Mouse (Mus musculus) regulatory T cell (primary cell): Measurements from ENCODE around the gene Nrxn1.

Source experiments
- in situ Hi-C: fragments of 300-600 bp; cut with MboI, MseI; formaldehyde crosslinking; loops from one replicate; pipeline ENCODE4 v1.15.1; 2025; ENCODE audit warnings: high pct_unique_total_duplicates

Gene Nrxn1

GRCm38 (mm10) chr17:90094999-90095398 is 997.9 kb downstream of the Nrxn1 start:
- in situ Hi-C loops, result no loop called here

- in situ Hi-C loops, result no loop called here
Measured at GRCm38 (mm10) chr17:90088314-90088650, 1004.6 kb downstream of the Nrxn1 start.

- in situ Hi-C loops, result no loop called here
Measured at GRCm38 (mm10) chr17:90087616-90088313, 1005.1 kb downstream of the Nrxn1 start.

DNA sequence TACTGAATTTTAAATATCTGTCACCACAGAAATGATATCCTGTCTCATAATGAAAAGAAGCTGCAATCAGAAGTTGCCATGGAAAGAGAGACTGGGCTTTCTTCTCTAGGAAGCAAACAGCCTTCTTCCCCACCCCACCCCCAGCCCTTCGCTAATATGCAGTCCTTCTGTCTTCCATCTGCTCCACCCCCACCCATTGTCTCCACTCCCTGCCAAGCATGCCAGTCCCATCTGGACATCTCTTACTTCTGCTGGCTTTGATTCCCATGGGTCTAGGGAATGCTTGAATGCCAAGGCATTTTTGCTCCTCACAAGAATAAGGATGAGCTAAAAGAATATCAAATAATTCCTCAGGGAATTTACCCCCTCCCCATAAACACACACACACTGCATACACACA is 1006.0 kb downstream of the Nrxn1 start:
- in situ Hi-C loops, result no loop called here

DNA sequence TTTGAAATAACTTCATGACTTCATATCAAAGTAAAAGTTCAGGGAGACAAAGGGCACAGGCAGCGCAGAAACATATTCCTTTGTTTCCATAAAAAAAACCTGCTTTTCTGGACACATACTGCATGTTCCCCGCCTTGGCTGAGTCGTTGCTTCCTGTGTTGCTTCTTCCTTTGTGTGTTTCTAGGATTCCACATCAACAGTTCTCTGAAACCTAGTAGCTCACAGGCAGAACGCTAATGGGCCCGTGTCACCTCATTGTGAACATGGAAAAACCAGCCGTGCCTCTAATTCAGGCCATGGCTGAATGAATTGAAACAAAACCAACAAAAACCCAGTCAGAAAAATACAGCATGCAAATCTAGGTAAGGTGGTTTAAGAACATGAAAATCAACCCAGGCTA is 1013.9 kb downstream of the Nrxn1 start:
- in situ Hi-C loops, result no loop called here

- in situ Hi-C loops, result no loop called here
Measured at GRCm38 (mm10) chr17:90078488-90078887, 1014.4 kb downstream of the Nrxn1 start.

DNA sequence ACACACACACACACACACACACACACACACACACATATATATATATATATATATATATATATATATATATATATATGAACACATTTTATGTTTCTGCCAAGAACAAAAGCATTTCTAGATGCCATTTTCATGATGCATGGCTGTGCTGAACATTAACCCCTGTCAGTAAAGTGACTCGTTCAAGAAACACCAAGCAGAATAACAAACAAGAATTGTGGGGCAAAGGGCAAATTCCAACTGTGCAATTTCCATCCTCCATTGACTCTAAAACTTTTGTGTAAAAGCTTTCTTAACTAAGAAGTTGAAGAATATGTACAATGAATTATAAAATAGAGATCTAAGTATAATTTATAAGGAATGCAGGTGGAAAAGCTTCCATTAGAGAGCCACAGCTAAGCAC is 1030.0 kb downstream of the Nrxn1 start:
- in situ Hi-C loops, result no loop called here

DNA sequence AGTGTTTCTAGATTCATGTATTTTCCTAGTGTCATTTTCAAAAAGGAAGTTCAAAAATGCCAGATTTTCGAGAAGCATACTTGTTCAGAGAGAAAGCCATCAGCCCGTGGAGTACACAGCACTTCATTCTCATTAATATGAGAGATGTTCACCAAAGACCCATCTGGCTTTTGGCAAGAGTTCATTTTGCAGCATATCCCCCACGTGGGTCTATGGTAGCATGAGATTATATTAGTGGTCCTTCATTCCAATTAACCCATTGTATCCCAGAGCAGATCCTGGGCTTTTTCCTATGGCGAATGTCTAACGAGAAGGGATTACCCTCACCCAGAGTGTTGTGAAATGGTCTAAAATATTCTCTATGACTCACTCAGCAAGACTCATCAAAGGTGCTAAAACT is 1032.0 kb downstream of the Nrxn1 start:
- in situ Hi-C loops, result no loop called here

DNA sequence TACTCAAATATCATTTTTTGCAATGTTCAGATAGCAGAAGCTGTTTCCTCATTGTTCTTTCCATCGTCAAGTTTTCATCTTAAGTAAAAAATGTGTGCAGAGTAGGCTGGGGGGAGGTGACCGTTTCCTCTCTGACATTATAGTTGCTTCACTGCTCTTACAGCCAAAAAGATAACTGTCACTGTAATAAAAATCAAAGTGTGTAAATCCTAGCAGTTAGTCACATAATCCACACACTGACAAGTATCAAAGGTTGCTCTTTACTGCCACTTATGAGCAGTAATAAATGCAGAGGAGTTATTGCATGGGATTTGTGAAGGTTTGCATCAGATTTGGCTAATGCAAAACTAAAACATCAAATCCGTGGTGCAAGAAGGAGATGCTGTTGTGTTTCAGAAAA is 1032.7 kb downstream of the Nrxn1 start:
- in situ Hi-C loops, result no loop called here

DNA sequence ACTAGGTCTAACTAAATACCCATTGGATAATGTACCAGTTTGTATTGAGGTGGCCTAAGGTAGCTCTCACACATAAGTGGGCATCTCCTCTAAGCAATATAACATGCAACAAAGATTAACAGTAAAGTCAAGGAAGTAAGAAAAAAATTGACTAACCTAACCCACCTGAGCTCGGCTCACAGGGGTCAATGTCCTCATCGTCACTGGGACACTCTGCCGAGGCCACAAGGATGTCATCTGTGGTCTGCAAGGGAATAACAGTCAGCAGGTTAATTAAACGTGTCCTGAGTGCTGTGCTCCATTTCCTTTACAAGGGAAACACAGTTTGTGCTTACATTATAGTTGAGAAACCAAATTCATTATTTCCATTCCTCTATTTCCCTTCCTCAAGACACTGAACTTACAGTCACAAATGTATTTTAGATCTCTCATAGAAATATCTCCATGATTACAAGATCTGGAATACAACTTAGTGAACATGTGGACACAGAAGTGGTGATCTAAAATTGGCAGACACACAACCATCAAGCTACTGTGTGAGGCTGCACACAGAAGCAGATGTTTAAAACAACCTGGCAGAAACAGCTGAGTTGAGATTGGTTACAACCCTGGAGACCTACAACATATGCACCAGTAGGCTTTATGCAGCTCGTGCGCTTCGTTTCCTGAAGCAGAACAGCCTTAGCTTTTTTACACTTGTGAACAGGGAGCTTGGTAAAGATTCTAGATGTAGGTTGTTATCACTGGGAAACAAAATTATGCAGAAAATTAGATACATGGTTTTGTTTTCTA is 1033.4 kb downstream of the Nrxn1 start:
- in situ Hi-C loops, result loop anchor here (10.0 kb wide), 1 partner anchor 295 kb away; no protein-coding TSS in a partner anchor

DNA sequence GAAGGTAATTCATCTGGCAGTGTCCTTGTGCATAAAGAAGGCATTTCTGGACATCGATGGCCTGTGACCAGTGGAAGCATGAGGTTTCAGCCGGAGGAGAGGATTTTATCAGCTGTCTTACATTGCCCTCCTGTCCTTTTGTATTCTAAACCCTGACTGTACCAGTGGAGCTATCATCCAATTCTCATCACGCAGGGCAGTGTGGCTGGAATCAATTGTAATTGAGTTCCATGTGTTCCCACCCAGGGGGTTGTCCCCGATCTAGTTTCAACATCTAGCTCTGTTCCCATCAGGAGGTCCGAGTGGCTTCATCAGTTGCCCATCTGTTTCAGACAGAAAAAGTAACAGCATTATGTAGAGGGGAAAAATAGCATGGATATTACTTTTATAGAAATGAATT is 1038.6 kb downstream of the Nrxn1 start:
- in situ Hi-C loops, result loop anchor here (10.0 kb wide), 1 partner anchor 300 kb away; no protein-coding TSS in a partner anchor

GRCm38 (mm10) chr17:90039316-90039715 is 1053.6 kb downstream of the Nrxn1 start:
- in situ Hi-C loops, result no loop called here

- in situ Hi-C loops, result no loop called here
Measured at GRCm38 (mm10) chr17:90032416-90032815, 1060.5 kb downstream of the Nrxn1 start.

DNA sequence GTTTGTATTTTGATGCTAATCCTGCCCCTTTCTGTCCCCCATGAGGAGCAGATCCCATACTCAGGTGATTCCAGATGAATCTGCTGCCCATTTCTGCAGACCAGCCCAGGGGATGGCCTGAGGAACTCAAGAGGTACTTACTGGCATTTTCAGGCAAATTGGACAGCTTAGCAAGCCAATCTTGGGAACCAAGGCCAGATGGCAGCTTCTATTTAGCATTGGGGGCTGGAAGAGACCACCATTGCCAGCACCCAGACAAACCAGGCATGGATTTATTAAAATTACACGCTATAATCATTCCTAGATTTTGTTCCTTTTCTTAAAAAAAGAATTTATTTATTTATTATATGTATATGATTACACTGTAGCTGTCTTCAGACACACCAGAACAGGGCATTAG is 1076.2 kb downstream of the Nrxn1 start:
- in situ Hi-C loops, result no loop called here

GRCm38 (mm10) chr17:90011761-90012160 is 1081.1 kb downstream of the Nrxn1 start:
- in situ Hi-C loops, result no loop called here

GRCm38 (mm10) chr17:90007438-90008109 is 1085.3 kb downstream of the Nrxn1 start:
- in situ Hi-C loops, result no loop called here

DNA sequence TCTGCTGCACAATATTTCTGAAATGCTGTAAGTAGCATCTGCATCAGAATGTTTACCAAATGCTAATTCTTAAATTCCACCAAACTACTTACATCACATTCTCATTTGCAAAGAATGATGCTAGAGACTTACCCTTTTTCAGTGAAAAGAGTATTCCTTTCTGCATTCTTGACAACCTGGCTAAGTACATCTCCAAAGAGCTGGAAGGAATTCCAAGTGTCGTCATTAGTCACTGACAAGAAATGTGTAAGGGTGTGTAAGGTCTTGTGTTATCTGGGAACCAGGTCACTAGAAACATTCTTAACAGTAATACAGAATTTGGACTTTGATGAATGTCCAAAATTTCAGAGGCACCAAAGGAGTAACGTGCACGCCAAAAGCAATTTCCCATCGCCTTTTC is 1102.2 kb downstream of the Nrxn1 start:
- in situ Hi-C loops, result no loop called here
